Mouse (Mus musculus) layer of hippocampus, postnatal 25 days (tissue): ENCODE results near the gene Magi2. TPM values are rescaled to one million over a fixed set of nuclear protein-coding genes. Genes with fewer than 3 reads are reported as not detected.
"Not testable (repeated sequence)": the region's sequence is repeated elsewhere in the genome, so short reads cannot be mapped to it uniquely, and the experiment has no call there.

Experiments
- DNase-seq, 2 experiments: peaks; one replicate each; pipeline ENCODE4 v3.0.0; 2022; ENCODE audit warnings: mixed read lengths in 2 of 2, low spot score in 1 of 2; ENCODE audit errors: extremely low spot score in 1 of 2
- total RNA-seq, 2 experiments: library from RNA; stranded (reverse); gene quantifications; 2 replicates each; pipeline ENCODE4 v1.2.3; 2021

The Magi2 gene
- total RNA-seq, 2 experiments from 2014 or later, result 102 to 143 TPM

DNA sequence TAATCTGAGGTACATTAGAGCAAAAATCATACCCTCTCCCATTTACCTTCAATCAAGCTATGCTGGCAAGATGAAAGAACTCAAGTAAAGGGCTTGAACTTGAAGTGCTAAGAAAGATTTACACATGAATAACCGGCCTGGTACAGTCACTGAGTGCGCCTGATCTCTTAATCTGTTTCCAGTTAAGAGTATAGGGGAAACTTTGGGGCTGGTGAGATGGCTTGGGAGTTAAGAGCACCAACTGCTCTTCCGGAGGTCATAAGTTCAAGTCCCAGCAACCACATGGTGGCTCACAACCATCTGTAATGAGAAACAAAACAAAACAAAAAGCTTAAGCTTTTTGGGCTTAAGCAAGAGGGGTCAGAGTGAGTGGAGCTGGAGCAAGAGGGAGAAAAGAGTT is 1451.7 kb downstream of the Magi2 start:
- no peak for DNase-seq

DNA sequence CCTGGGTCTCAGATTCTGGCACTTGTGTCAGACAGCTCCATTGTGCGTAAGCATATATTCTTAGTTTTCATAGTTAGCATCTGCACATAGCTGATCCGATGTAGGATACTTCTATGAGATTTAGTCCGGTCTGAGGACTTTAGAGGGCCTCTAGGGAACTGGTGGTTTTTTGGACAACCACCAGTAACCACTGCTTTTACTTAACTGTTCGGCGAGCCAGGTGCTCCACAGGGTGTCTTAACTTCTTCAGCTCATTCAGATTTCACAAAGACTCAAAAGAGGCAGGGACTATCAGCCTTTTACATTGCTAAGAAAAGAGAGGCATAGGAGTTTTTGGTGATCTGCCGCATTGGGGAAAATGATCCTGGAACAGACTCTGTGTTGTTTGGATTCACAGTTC is 1453.1 kb downstream of the Magi2 start:
- DNase-seq, result no peak

DNA sequence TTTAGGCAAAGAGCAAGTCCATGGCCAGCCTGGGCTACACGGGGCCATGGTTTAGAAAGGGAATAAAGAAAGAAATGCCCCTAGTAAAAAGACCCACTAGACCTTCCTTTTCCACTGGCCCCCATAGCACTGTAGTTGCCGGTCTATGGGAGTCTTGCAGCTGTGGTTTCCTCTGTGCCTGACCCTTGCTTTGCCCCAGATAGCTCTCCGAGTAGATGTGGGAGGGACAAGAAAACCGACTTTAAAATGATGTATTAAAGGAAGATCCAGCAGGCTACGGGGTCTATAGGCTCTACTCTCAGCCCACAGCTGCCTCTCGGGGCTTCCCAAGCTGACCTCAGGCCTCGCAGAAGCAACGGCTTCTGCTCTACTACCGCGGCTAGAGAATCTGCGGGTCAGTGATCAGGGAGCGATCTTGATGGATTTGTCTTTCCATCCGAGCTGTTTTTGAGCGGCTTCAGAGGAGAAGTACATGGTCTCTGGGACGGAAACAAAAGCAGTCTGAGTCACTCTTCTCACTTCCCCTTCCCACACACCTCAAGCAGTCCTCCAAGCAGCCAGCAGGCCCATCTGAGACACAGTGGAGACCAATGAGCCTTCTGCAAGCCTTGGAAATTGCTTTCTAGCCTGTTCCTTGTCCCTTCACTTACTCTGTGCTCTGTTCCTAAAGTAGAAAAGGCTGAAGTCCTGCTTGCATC is 1454.1 kb downstream of the Magi2 start:
- no peak for DNase-seq

DNA sequence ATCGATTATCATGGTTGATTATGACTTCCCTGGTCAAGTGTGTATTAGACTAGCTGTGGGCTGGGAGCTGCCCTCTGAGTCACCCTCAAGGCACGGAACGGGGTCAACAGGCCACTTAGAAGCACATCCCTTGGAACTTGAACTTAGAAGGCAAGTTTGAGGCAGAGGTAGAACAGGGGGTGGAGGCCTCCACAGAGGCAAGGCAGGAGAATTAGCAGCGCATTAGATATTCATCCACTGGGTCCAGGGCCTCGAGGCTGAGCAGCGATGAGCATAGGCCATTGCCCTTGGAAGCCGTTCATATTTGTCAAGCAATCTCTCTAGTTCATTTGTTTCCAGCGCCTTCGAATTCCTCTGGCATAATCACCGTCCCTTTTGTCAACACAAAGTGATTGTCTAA is 1454.8 kb downstream of the Magi2 start:
- no peak for DNase-seq

DNA sequence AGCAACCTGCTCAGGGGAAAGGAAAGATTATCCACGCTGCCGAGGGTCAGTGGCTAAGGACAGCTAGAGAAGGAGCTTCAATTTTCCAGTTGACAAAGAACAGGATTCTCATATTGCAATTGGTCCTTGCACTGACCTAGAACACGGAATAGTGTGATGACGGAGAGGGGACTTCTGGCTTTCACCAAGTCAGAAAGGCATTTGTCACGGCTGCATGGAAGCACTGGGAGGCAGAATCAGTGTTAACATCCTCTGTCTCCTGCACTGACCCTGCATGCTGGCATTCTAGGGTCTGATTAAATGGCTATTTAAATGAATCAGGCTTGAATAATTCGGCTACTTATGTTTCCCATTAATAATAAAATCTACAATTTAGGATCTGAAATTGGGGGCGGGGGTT is 1455.4 kb downstream of the Magi2 start:
- no peak for DNase-seq

DNA sequence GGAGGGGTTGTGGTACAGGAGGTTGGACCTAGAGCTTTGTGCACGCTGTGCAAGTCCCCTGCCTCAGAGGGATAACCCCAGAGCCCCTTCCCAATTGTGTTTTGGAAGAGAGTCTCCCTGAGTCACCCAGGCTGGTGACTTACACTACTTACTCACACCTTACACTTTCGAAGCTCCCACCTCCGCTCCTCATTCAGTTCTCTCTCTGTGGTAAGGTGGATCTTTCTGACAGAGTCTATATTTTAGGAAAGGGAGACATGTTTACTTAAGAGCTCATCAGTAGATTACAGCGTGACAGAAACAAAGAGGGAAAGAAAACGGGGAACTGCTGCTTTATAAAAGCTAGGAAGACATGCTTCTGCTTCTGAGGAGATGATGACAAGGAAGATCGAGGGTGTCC is 1457.3 kb downstream of the Magi2 start:
- DNase-seq, result no peak

DNA sequence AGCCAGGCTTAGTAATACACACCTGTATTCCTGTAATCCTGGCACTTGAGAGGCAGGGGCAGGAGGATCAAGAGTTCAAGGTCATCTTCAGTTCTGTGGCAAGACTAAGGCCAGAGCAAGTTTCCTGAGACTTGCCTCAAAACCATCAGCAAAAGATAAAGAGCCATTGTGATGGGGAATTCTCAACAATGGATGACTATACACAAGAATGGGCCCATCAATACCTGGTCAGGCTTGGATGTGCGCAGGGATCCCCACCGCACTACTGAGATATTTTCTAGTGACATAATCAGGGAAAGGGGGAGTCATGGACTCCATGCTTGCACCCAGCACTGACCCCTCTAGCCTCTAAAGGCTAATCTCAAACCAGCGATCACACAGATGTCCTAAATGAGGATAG is 1465.4 kb downstream of the Magi2 start:
- DNase-seq, result no peak

DNA sequence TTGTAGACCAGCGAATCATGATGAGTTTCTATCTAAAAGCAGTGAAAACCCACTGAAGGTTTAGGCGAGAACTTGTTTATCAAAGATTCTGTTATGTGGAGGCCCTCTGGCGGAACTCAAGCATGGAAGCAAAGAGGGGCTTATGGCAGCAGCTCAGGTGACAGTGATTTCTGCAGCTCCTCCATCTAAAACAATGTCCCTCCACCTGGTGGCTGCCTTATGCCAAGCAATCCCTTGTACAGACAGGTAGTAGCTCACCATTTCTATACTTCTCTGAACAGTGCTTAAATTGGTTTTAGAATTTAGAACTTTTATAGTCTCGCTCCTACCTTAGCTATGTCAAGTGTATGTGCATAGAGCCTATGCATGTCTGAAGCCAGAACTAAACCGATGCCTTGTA is 1472.3 kb downstream of the Magi2 start:
- no peak for DNase-seq

DNA sequence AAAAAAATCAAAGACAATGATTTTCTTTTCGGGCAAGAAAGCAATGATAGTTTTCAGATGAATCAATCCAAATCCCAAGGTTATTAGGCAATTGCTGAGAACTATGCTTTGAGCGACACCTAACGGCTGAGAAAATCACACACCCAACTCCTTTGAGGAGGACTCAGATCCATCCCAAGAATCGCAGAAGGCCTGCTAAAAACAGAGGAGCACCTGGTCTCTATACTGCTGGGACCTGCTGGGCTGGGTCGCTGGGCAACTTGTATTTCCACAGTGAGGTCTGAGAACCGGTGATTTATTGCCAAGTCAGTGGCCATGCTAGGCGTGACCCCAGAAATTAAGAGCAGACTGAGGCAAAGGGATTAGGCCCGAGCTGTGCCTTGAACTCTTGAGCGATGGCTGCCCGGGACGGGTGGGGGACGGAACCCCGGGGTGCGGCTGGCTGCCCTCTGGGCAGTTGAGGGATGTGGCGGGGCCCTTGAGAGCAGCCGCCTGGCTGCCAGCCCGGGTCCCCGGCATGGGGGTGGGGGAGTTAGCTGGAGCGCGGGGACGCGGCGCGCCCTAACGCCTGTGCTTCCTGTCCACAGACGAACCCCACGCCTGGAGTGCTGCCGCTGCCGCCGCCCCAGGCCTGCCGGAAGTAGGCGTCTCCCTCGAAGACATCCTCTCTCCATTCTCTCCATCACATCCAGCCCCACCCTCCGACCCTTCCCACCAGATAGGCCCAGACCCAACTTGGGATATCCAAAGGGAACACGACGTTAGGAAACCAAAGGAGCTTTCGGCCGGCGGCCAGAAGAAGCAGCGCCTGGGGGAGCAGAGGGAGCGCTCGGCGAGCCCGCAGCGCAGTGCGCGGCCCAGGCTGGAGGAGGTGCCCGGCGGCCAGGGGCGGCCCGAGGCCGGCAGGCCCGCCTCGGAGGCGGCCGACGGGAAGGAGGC is 1474.9 kb downstream of the Magi2 start:
- DNase-seq, result peak; percentile 81

DNA sequence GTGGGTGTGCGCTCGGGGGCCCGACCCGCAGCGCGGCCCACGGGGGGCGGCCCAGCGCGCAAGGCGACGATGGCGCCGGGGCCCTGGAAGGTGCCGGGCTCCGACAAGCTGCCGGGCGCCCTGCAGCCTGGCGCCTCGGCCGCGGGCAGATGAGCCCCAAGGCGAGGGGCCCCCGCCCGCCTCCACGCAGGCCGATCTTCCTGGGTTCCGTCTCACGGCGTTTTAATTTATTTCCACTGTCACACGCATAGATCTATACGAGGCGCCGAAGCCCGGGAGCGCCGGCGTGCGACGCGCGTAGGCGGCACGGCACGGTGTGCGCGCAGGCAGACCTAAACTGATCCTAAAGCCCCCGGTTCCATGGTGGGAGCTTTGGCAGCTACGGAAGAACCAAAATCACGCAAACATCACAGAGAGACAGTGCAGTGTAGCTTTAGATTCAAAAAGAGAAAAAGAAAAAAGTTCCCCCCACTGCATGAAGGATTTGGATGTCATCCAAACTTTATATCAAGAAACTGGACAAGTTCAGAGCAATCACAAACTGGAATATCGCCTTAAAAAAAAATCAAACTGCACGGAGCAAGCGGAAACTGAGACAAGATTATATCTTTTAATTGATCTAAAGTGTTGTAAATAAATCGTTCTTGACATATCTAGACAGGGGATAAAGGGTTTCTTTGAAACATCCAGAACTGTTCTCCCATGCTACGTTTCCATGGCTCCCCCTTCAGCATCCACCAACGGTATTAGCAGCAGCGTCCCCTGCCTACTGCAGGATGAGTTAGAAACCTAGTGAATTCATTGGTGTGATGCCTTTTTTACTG is 1475.9 kb downstream of the Magi2 start:
- peak; percentile 25 to 51 for DNase-seq

DNA sequence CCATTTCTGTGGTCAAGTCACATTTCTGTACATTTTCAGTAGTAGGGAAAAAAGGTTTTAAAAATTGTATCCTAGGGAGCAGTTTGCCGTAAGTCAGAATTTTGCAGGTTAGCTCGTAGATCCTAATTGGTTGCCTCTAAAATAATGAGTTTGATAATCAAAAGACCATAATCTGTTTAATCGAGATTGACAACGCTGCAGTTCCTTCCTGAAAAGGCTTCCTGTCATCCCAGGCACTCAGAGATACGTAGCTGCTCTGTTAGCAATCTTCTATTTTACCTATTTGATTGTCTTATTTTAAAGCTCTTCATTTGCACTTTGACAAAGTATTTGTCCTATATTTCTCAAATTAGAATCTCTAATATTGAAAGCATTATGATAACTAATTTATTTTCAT is 1476.5 kb downstream of the Magi2 start:
- no peak for DNase-seq

DNA sequence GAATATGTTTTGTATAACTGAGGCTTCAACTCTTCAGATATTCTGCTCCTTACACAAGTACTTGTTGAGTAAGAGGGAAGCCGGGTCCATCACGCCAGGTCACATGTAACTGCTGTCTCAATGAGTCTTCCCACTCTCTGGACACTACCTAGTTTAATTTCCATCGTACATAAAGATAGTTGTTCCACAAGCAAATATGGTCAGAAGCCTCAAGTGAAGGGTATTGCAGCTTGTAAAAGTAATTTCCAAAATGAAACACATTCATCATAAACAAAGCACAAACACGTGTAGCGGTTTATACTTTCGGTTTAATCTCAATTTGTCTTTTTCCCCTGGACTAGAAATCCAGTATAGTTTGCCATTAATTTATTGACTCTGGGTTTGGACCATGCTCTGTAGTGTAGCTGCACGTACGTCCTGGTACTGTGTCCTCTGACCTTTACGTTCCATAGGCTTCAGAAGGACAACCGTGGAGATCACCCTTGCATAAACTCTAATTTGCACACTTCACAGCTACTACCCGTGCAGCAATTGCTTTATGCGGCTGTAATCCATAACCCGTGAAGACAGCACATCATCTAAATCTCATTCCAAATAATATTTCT is 1477.2 kb downstream of the Magi2 start:
- DNase-seq, result no peak

DNA sequence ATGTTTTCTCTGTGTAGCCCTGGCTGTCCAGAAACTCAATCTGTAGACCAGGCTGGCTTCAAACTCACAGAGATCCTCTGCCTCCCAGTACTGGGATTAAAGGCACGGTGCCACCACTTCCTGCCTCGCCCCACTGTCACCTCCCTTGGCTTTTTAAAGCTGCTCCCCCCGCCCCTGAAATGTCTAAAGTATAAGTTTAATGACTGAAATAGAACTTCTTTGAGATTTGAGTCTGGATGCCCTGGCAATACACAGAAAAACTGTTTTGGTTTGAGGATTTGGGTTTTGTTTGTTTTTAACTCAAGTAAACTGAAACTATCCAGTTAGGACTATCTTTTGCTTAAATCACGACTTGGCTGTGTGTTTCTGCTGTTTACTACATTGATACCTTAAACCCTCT is 1478.0 kb downstream of the Magi2 start:
- DNase-seq, result no peak

DNA sequence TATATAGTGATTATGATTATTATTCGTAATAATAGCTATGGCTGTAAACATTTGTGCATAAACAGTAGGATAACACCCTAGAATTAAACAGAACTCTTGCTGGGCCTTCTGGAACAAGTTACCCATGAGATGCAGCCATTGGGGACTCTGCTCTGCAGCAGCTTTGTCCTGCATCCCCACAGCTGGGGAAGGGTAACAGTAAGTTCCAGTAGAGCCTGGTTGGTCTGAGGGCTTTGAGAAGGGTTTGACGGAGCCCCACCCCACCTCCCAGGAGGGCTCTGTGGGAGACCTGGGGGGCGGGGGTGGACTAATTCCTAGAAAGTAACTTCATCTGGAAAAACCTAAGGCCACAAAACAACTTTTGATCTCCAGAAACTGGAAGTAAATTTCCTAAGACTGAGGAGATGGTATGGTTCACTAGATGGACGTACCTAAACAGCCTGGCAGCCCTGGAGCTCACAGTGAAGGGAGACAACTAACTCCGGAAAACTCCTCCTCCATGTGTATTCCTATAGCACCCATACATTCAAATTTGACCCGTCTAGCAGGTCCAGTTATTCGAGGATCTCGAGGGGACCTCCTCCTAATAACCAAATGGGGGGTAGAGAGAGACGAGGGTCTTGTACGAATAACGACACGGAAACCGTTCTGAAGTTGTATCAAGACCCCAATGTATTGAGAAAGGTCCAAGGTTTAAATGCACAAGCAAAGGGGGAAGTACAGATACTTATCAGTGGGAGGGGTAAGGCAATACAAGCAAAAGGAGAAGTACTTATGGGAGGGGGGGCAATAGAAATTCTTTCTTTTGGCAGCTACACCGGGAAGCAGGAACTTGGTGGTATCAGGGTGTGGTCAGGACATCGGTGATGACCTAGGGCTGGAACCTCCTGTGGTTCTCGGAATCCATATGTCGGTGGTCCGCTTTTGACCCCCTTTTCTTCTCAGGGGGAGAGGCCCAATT is 1479.8 kb downstream of the Magi2 start:
- DNase-seq, result not testable (repeated sequence)

DNA sequence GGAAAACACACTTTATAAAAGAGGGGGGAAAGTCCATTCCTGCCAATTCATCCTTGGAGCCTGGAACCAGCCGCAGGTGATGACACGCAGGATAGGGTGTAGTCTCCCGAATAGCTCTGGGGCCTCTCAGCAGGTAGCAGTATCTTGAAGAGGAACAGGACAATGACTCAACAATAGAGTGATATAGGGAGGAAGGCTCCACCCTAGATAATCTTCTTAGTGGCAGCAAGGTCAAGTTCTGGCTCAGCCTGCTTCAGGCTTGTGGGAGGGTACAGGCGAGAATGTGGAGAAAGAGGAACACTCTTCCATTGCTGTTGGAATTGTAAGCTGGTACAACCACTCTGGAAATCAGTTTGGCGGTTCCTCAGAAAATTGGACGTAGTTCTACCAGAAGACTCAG is 1484.0 kb downstream of the Magi2 start:
- DNase-seq, result not testable (repeated sequence)

DNA sequence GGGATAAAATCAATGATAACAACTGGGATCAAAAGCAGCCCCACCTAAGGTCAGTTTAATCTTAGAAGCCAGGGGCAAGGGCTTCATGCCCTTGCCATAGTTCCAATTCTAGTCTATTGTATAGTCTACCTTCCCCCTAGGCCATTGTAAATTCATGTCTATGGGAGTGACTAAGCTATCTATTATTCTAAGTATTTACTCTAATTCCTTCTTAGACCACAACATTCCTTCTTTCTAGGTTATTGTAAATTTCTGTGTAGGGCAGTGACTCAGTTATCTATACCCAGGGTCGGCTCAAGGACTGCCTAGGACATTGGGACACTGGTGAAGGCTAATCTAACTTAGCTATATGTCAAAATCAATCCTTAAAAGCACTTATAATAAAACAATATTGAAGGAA is 1487.8 kb downstream of the Magi2 start:
- DNase-seq, result not testable (repeated sequence)

DNA sequence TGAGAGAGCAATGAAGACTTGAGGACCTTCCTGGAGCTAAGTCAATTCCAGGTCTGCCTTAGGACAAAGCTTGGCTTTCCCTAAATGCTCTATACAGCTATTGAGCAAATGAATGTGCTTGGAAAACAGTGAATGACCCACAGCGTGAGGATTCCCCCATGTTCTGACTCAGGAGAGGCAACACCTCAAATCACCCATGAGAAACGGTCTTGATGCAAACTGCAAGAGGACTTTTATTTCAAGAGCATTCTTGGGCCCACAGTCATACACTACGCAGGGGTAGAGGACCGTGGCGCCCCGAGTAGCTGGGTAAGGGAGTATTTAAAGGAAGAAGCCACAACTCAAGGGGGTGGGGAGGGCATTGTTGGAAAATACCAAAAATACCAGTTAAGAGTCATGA is 1489.1 kb downstream of the Magi2 start:
- not testable (repeated sequence) for DNase-seq

DNA sequence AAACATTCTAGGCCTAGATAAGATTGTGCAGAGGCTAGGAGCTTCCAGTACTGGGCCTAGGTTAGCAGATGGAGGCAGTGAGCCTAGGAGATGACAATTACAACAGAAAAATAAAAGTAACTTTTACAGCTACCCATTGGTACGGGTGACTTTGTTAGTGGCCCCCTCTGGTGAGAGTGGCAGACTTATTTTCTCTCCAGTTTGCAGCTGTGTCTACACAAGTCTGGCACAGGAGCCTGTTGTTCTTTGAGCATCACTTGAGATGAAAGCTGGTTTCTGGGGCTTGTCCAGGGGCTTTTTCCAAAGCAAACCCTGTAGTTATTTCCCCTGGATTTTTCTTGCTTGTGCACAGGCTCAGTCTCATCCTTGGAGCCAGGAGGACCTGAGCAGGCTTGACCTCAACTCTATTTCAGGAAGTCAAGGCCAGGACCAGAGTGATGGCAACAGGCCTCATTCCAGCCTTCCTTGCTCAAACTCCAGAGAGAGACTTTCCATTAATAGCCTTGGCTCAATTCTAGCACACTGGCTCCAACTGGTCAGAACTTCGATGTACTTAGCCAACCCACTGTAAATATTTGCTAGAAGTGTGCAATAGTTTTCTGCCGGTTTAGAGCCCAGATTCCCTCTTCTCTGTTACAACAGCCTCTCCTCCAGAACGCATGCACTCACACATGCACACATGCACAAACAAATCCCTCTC is 1493.5 kb downstream of the Magi2 start:
- DNase-seq, result no peak

DNA sequence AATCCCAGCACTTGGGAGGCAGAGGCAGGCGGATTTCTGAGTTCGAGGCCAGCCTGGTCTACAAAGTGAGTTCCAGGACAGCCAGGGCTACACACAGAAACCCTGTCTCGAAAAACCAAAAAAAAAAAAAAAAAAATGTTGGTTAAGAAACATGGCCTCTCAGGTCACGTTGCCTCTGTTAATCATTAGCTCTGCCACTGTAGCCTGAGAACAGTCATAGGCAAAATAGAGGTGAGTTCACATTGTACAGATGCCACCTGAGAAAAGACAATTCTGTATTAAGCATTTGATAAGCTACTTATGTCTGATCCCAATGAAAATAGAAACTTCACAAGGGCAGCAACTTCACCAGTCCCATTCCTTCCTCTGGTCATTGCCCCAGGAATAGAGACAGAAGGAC is 1496.4 kb downstream of the Magi2 start:
- DNase-seq, result not testable (repeated sequence)
